Mouse (Mus musculus) cerebellum, adult 2 months (tissue): Measurements from ENCODE around the gene Erbb3.

Source experiments
- CTCF ChIP-seq: fragments of 200-500 bp; IDR thresholded peaks from 2 replicates; pipeline ENCODE4 v1.5.1; 2011; ENCODE audit warnings: low read depth, mild to moderate bottlenecking, control low read depth, low read length, moderate library complexity, borderline replicate concordance; ENCODE audit not compliant: insufficient read depth
- POLR2A ChIP-seq: fragments of 200-500 bp; IDR thresholded peaks from 2 replicates; pipeline ENCODE4 v1.6.1; 2011; ENCODE audit warnings: low read length, control low read depth, borderline replicate concordance; ENCODE audit not compliant: insufficient read depth

DNA sequence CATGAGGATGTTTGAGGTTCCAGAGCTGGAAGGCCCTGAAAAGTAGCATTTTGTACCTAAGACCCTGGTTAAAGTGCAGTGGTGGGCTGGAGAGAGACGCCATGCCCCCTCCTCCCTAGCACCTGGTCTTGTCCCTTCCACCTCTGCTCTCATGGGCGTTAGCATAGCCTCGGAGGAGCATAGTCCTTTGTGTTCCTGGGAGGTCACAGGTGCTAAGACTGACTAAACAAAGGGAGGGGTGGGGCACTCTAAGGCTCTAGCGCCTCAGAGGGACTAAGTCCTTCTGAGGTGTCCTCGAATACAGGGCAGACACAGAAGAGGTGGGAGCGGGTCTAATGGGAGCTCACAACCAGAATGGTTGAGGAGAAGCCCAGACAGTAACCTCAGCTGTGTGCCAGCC, 42.1 kb upstream of the Erbb3 start:
- TF ChIP-seq CTCF: no peak
- no peak for TF ChIP-seq POLR2A
